Mouse (Mus musculus): Measurements from ENCODE around the gene Prss23. TPM values are rescaled to one million over a fixed set of nuclear protein-coding genes. Genes with fewer than 3 reads are reported as not detected.

The Prss23 gene
- polyA plus RNA-seq (2016; fragmentation: Nextera tagmentation; extraction: Ambion mirVana): 33.1 and 33.4 TPM in 2 replicates

- Histone ChIP-seq H3K36me3 (replicated peaks) (no peaks in the 10 kb centered on the region), H3K27ac (replicated peaks) (peak within 1 kb of the TSS; percentile 75), H3K9me3 (no peaks in the 10 kb centered on the region), H3K4me1 (peaks cover 23% of the 10 kb centered on the region), H3K27me3 (replicated peaks; ENCODE audit: low read depth, poor library complexity, severe bottlenecking) (no peaks in the 10 kb centered on the region), H3K4me3 (peak within 1 kb of the TSS; percentile 16; the same call in 1 of the 2 replicates)
- 49% methylated on average over 16 of the region's 16 CpGs for WGBS
- peak; percentile 73 for DNase-seq (ENCODE audit: low spot score)
These were observed at the start of gene Prss23 for GRCm38 (mm10) chr7:89526731-89527429. Gene Prss23, minus strand, starts transcription at chr7:89527187.

GRCm38 (mm10) chr7:89576127-89576526 is 49.1 kb upstream of the Prss23 start:
- no peak for DNase-seq (ENCODE audit: low spot score)
- WGBS: 94% methylated on average over 3 of the region's 3 CpGs
- Histone ChIP-seq H3K27me3 (replicated peaks; ENCODE audit: low read depth, poor library complexity, severe bottlenecking) (no peaks in the 10 kb centered on the region), H3K36me3 (replicated peaks) (no peaks in the 10 kb centered on the region), H3K4me1 (peaks cover 4% of the 10 kb centered on the region), H3K4me3 (no peak overlapping the region), H3K27ac (replicated peaks) (no peak overlapping the region), H3K9me3 (no peaks in the 10 kb centered on the region)

GRCm38 (mm10) chr7:89564569-89564968 is 37.6 kb upstream of the Prss23 start:
- WGBS: 94% methylated on average over 2 of the region's 2 CpGs

GRCm38 (mm10) chr7:89563501-89563900 is 36.5 kb upstream of the Prss23 start:
- DNase-seq (ENCODE audit: low spot score): no peak
- Histone ChIP-seq H3K27ac (replicated peaks) (no peak overlapping the region), H3K9me3 (no peaks in the 10 kb centered on the region), H3K4me3 (no peak overlapping the region), H3K4me1 (peaks cover 9% of the 10 kb centered on the region), H3K27me3 (replicated peaks; ENCODE audit: low read depth, poor library complexity, severe bottlenecking) (no peaks in the 10 kb centered on the region), H3K36me3 (replicated peaks) (no peaks in the 10 kb centered on the region)
- WGBS: 99% methylated on average over 2 of the region's 2 CpGs

More at GRCm38 (mm10) chr7:89564569-89564968, 37.6 kb upstream of the Prss23 start:
- H3K27ac ChIP-seq (replicated peaks): no peak overlapping the region
- no peak overlapping the region for H3K4me3 ChIP-seq
- H3K36me3 ChIP-seq (replicated peaks): no peaks in the 10 kb centered on the region
- H3K4me1 ChIP-seq: no peaks in the 10 kb centered on the region
- H3K9me3 ChIP-seq: no peaks in the 10 kb centered on the region
- H3K27me3 ChIP-seq (replicated peaks; ENCODE audit: low read depth, poor library complexity, severe bottlenecking): no peaks in the 10 kb centered on the region
- DNase-seq (ENCODE audit: low spot score): no peak

- WGBS: 85% methylated on average over 2 of the region's 2 CpGs
- no peaks in the 10 kb centered on the region for H3K36me3 ChIP-seq (replicated peaks)
- no peak overlapping the region for H3K4me3 ChIP-seq
- peaks cover 12% of the 10 kb centered on the region for H3K4me1 ChIP-seq
- H3K27me3 ChIP-seq (replicated peaks; ENCODE audit: low read depth, poor library complexity, severe bottlenecking): no peaks in the 10 kb centered on the region
- no peaks in the 10 kb centered on the region for H3K9me3 ChIP-seq
- DNase-seq (ENCODE audit: low spot score): no peak
- H3K27ac ChIP-seq (replicated peaks): no peak overlapping the region
These were observed 35.2 kb upstream of the Prss23 start for GRCm38 (mm10) chr7:89562140-89562539.

- no peaks in the 10 kb centered on the region for H3K36me3 ChIP-seq (replicated peaks)
- DNase-seq (ENCODE audit: low spot score): no peak
- H3K9me3 ChIP-seq: no peaks in the 10 kb centered on the region
- peaks cover 18% of the 10 kb centered on the region for H3K4me1 ChIP-seq
- H3K27me3 ChIP-seq (replicated peaks; ENCODE audit: low read depth, poor library complexity, severe bottlenecking): no peaks in the 10 kb centered on the region
- H3K4me3 ChIP-seq: no peak overlapping the region
- H3K27ac ChIP-seq (replicated peaks): no peak overlapping the region
- WGBS: 72% methylated on average over 3 of the region's 3 CpGs
These were observed 34.0 kb upstream of the Prss23 start for GRCm38 (mm10) chr7:89560939-89561338.

GRCm38 (mm10) chr7:89559633-89560032 is 32.6 kb upstream of the Prss23 start:
- Histone ChIP-seq H3K36me3 (replicated peaks) (no peaks in the 10 kb centered on the region), H3K4me1 (peaks cover 18% of the 10 kb centered on the region), H3K27me3 (replicated peaks; ENCODE audit: low read depth, poor library complexity, severe bottlenecking) (no peaks in the 10 kb centered on the region), H3K4me3 (no peak overlapping the region), H3K27ac (replicated peaks) (no peak overlapping the region), H3K9me3 (no peaks in the 10 kb centered on the region)
- 88% methylated on average over 4 of the region's 4 CpGs for WGBS
- DNase-seq (ENCODE audit: low spot score): no peak

- peaks cover 18% of the 10 kb centered on the region for H3K4me1 ChIP-seq
- H3K27me3 ChIP-seq (replicated peaks; ENCODE audit: low read depth, poor library complexity, severe bottlenecking): no peaks in the 10 kb centered on the region
- WGBS: 81% methylated on average over 4 of the region's 4 CpGs
- no peak overlapping the region for H3K4me3 ChIP-seq
- no peaks in the 10 kb centered on the region for H3K9me3 ChIP-seq
- H3K27ac ChIP-seq (replicated peaks): no peak overlapping the region
- H3K36me3 ChIP-seq (replicated peaks): no peaks in the 10 kb centered on the region
- DNase-seq (ENCODE audit: low spot score): no peak
These were observed 32.1 kb upstream of the Prss23 start for GRCm38 (mm10) chr7:89559105-89559504.

- no peak overlapping the region for H3K27ac ChIP-seq (replicated peaks)
- 81% methylated on average over 11 of the region's 11 CpGs for WGBS
- peaks cover 18% of the 10 kb centered on the region for H3K4me1 ChIP-seq
- no peaks in the 10 kb centered on the region for H3K27me3 ChIP-seq (replicated peaks; ENCODE audit: low read depth, poor library complexity, severe bottlenecking)
- no peaks in the 10 kb centered on the region for H3K9me3 ChIP-seq
- no peak overlapping the region for H3K4me3 ChIP-seq
- no peaks in the 10 kb centered on the region for H3K36me3 ChIP-seq (replicated peaks)
- peak; percentile 17 for DNase-seq (ENCODE audit: low spot score)
These were observed 31.6 kb upstream of the Prss23 start for GRCm38 (mm10) chr7:89558446-89559039.

GRCm38 (mm10) chr7:89557056-89557455 is 30.1 kb upstream of the Prss23 start:
- 84% methylated on average over 5 of the region's 5 CpGs for WGBS
- H3K4me1 ChIP-seq: peaks cover 18% of the 10 kb centered on the region

GRCm38 (mm10) chr7:89556652-89557051 is 29.7 kb upstream of the Prss23 start:
- no peaks in the 10 kb centered on the region for H3K9me3 ChIP-seq
- 0 out of 2 replicates have a peak overlapping the region, but pooled peaks have one; percentile 16 for H3K27ac ChIP-seq (replicated peaks)
- H3K36me3 ChIP-seq (replicated peaks): no peaks in the 10 kb centered on the region
- no peak overlapping the region for H3K4me3 ChIP-seq
- no peaks in the 10 kb centered on the region for H3K27me3 ChIP-seq (replicated peaks; ENCODE audit: low read depth, poor library complexity, severe bottlenecking)
- DNase-seq (ENCODE audit: low spot score): no peak
- WGBS: 72% methylated on average over 4 of the region's 4 CpGs
- H3K4me1 ChIP-seq: peaks cover 18% of the 10 kb centered on the region

More at GRCm38 (mm10) chr7:89557056-89557455, 30.1 kb upstream of the Prss23 start:
- no peaks in the 10 kb centered on the region for H3K27me3 ChIP-seq (replicated peaks; ENCODE audit: low read depth, poor library complexity, severe bottlenecking)
- H3K36me3 ChIP-seq (replicated peaks): no peaks in the 10 kb centered on the region
- 0 out of 2 replicates have a peak overlapping the region, but pooled peaks have one; percentile 16 for H3K27ac ChIP-seq (replicated peaks)
- no peak overlapping the region for H3K4me3 ChIP-seq
- no peak for DNase-seq (ENCODE audit: low spot score)
- no peaks in the 10 kb centered on the region for H3K9me3 ChIP-seq

GRCm38 (mm10) chr7:89555170-89555569 is 28.2 kb upstream of the Prss23 start:
- H3K27me3 ChIP-seq (replicated peaks; ENCODE audit: low read depth, poor library complexity, severe bottlenecking): no peaks in the 10 kb centered on the region
- 68% methylated on average over 4 of the region's 4 CpGs for WGBS
- H3K27ac ChIP-seq (replicated peaks): no peak overlapping the region
- no peaks in the 10 kb centered on the region for H3K9me3 ChIP-seq
- no peak for DNase-seq (ENCODE audit: low spot score)
- H3K4me3 ChIP-seq: no peak overlapping the region
- no peaks in the 10 kb centered on the region for H3K36me3 ChIP-seq (replicated peaks)
- peaks cover 18% of the 10 kb centered on the region for H3K4me1 ChIP-seq

- H3K27ac ChIP-seq (replicated peaks): no peak overlapping the region
- no peak overlapping the region for H3K4me3 ChIP-seq
- no peak for DNase-seq (ENCODE audit: low spot score)
- no peaks in the 10 kb centered on the region for H3K36me3 ChIP-seq (replicated peaks)
- no peaks in the 10 kb centered on the region for H3K9me3 ChIP-seq
- H3K4me1 ChIP-seq: peaks cover 15% of the 10 kb centered on the region
- no peaks in the 10 kb centered on the region for H3K27me3 ChIP-seq (replicated peaks; ENCODE audit: low read depth, poor library complexity, severe bottlenecking)
- 72% methylated on average over 1 of the region's 1 CpGs for WGBS
These were observed 27.1 kb upstream of the Prss23 start for GRCm38 (mm10) chr7:89554068-89554467.
